Mouse (Mus musculus) cerebellum, postnatal 10 days (tissue): Measurements from ENCODE around the gene Krba1.

Source experiments
- DNase-seq, 2 experiments: peaks; one replicate each; pipeline ENCODE4 v3.0.0; 2021; ENCODE audit warnings: mixed read lengths in 2 of 2

Gene Krba1

GRCm38 (mm10) chr6:48395105-48396007 is at the start of gene Krba1:
TSS of gene Krba1 (plus strand) at chr6:48395586.
- DNase-seq = peak; percentile 98

GRCm38 (mm10) chr6:48358897-48359296 is 36.5 kb upstream of the Krba1 start:
- no peak for DNase-seq

GRCm38 (mm10) chr6:48366322-48366996 is 28.9 kb upstream of the Krba1 start:
- peak; percentile 32 to 39 for DNase-seq

- DNase-seq = no peak
Measured at GRCm38 (mm10) chr6:48388221-48388620, 7.2 kb upstream of the Krba1 start.

- no peak for DNase-seq
Measured at GRCm38 (mm10) chr6:48393811-48394210, 1.6 kb upstream of the Krba1 start.

- peak in 1 of 2 experiments; percentile 40 for DNase-seq
Measured at GRCm38 (mm10) chr6:48396008-48396595, 716 bp downstream of the Krba1 start.

GRCm38 (mm10) chr6:48396686-48397085 is 1.3 kb downstream of the Krba1 start:
- DNase-seq = peak in 1 of 2 experiments; percentile 35

- peak; percentile 79 to 81 for DNase-seq
Measured at GRCm38 (mm10) chr6:48397336-48397735, 1.9 kb downstream of the Krba1 start.

GRCm38 (mm10) chr6:48399906-48400305 is 4.5 kb downstream of the Krba1 start:
- no peak for DNase-seq

- no peak for DNase-seq
Measured at GRCm38 (mm10) chr6:48404071-48404470, 8.7 kb downstream of the Krba1 start.

GRCm38 (mm10) chr6:48409726-48410343 is 14.4 kb downstream of the Krba1 start:
- DNase-seq = no peak

- DNase-seq = no peak
Measured at GRCm38 (mm10) chr6:48410551-48410950, 15.2 kb downstream of the Krba1 start.

GRCm38 (mm10) chr6:48411193-48412092 is 16.1 kb downstream of the Krba1 start:
- DNase-seq = no peak

- DNase-seq = no peak
Measured at GRCm38 (mm10) chr6:48412147-48412546, 16.8 kb downstream of the Krba1 start.

GRCm38 (mm10) chr6:48412662-48413061 is 17.3 kb downstream of the Krba1 start:
- DNase-seq = no peak

- no peak for DNase-seq
Measured at GRCm38 (mm10) chr6:48413081-48413480, 17.7 kb downstream of the Krba1 start.

GRCm38 (mm10) chr6:48414886-48415285 is 19.5 kb downstream of the Krba1 start:
- no peak for DNase-seq

- no peak for DNase-seq
Measured at GRCm38 (mm10) chr6:48415636-48416035, 20.2 kb downstream of the Krba1 start.

GRCm38 (mm10) chr6:48416486-48416885 is 21.1 kb downstream of the Krba1 start:
- no peak for DNase-seq

GRCm38 (mm10) chr6:48420647-48421046 is 25.3 kb downstream of the Krba1 start:
- peak in 1 of 2 experiments; percentile 21 for DNase-seq

- peak; percentile 67 to 73 for DNase-seq
Measured at GRCm38 (mm10) chr6:48423336-48423735, 27.9 kb downstream of the Krba1 start.

- DNase-seq = peak; percentile 37 to 53
Measured at GRCm38 (mm10) chr6:48424074-48424473, 28.7 kb downstream of the Krba1 start.
